Mouse (Mus musculus) hindbrain, embryonic 13.5 days (tissue): ENCODE results near the gene Ch25h. TPM values are rescaled to one million over a fixed set of nuclear protein-coding genes. Genes with fewer than 3 reads are reported as not detected.

Experiments
- ATAC-seq: fragments of 200-750 bp; cut with Nextera tagmentation; 2 replicates; pipeline ENCODE4 v1.8.0; 2017; ENCODE audit warnings: moderate TSS enrichment; ENCODE audit not compliant: low FRiP score
- H3K27ac ChIP-seq: fragments of 300-500 bp; sonication (generic); 2 replicates; pipeline ENCODE4 v1.5.1; 2015; ENCODE audit warnings: inconsistent platforms, mild to moderate bottlenecking, moderate library complexity
- H3K27me3 ChIP-seq: fragments of 300-500 bp; sonication (generic); 2 replicates; pipeline ENCODE4 v1.6.1; 2015; ENCODE audit warnings: mild to moderate bottlenecking, inconsistent platforms
- H3K36me3 ChIP-seq: fragments of 300-500 bp; sonication (generic); 2 replicates; pipeline ENCODE4 v1.6.1; 2015; ENCODE audit warnings: mild to moderate bottlenecking, inconsistent platforms
- H3K4me1 ChIP-seq: fragments of 300-500 bp; sonication (generic); replicated peaks from 2 replicates; pipeline ENCODE4 v1.6.1; 2015; ENCODE audit warnings: inconsistent platforms
- H3K4me2 ChIP-seq: fragments of 300-500 bp; sonication (generic); 2 replicates; pipeline ENCODE4 v1.6.1; 2015; ENCODE audit warnings: inconsistent platforms, mild to moderate bottlenecking, moderate library complexity
- H3K4me3 ChIP-seq: fragments of 300-500 bp; sonication (generic); 2 replicates; pipeline ENCODE4 v1.5.1; 2015; ENCODE audit warnings: mild to moderate bottlenecking, inconsistent platforms
- H3K9ac ChIP-seq: fragments of 300-500 bp; sonication (generic); 2 replicates; pipeline ENCODE4 v1.6.1; 2015; ENCODE audit warnings: mild to moderate bottlenecking, inconsistent platforms
- H3K9me3 ChIP-seq: fragments of 300-500 bp; sonication (generic); 2 replicates; pipeline ENCODE4 v1.6.1; 2016; ENCODE audit warnings: inconsistent platforms
- WGBS: fragments of 180-500 bp; shearing (Covaris S2); methylation state at CpG from one replicate; pipeline ENCODE4 v1.1.7; 2015; 5-methylcytosine and 5-hydroxymethylcytosine counted together
- polyA plus RNA-seq: library from polyadenylated mRNA; unstranded; fragments of >200 nt; fragmentation: Nextera tagmentation; extraction: Ambion mirVana; gene quantifications from 2 replicates; pipeline ENCODE4 v1.2.1, GENCODE M21; 2015

Ch25h gene
- 0.23 and 0.87 TPM in 2 replicates for polyA plus RNA-seq

DNA sequence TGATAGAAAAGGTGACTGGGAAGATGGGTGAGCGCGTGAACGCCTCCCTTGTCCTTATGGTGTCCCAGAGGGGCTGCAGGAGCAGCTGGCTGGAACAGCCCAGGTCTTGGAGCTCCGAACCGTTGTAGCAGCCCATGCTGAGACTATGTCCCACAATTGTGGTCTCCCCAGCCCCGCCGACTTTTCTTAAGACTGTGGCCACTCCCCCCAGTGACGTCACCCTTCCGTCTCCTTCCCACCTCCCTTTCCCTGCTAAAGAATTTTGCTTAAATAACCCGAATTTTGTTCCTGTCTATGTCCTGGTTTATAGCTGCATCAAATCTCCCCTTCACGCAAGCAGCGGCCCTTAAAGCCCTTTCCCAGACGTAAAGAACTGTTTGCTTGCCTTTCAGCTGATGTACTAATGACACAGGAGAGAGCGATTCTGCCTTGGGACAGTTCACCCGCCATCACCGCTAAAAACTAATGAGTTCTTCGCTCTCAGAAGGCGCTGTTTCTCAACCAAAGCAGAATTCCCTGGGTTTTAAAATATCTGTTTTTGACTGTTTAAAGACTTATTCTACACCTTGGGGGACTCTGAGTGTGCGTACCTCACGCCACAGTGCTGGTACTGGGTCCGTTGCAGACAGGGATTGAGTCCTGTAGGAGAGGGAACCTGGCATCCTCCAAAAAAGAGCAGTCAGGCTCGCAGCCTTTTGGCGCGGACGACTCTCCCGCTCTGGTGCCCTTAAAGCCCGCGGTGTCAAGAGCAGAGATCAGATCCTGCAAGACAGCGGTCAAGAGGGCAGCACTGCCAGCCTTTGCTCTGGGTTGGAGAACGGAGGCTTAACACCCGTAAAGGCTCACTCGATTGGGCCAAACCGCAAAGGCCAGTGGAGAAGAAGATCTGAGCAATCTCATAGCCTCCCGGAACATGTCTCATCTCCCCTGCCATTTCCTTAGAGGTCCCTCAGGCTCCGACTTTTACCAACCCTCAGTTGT lies at the start of gene Ch25h:
TSS of gene Ch25h (minus strand) at position 174 of the 981 bp plus-strand sequence.
- peak; percentile 89 for ATAC-seq
- under 1% methylated on average over 35 of the region's 35 CpGs for WGBS
- Histone ChIP-seq H3K36me3 (no peaks in the 10 kb centered on the region), H3K9ac (peak within 1 kb of the TSS; percentile 70), H3K9me3 (no peaks in the 10 kb centered on the region), H3K27ac (no peak within 1 kb of the TSS), H3K4me3 (peak within 1 kb of the TSS; percentile 59), H3K4me1 (peaks cover 15% of the 10 kb centered on the region), H3K27me3 (peaks cover 44% of the 10 kb centered on the region), H3K4me2 (peak within 1 kb of the TSS; percentile 96)

DNA sequence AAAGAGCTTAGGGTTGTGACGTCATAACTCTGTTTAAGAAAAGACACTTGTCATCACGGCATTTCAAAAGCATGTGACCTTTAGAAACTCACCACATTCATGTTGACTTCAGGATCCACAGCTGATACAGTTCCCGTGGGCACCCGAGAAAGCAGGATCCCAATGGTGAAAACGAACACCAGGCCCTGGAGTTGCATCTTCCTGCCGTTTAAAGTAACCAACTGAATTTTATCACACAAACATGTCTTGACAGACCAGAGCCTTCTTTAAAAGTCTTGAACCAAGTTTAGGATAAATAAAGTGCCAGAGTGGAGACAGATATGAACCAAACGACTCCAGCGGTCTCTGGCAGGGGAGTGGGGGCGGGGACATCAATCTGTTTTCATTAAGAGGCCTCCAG lies 49.7 kb upstream of the Ch25h start:
- Histone ChIP-seq H3K4me2 (no peak overlapping the region), H3K9ac (no peak overlapping the region), H3K4me1 (peaks cover 10% of the 10 kb centered on the region), H3K9me3 (no peaks in the 10 kb centered on the region), H3K4me3 (no peak overlapping the region), H3K36me3 (peaks cover 5% of the 10 kb centered on the region; the same call in 1 of the 2 replicates), H3K27me3 (no peaks in the 10 kb centered on the region), H3K27ac (no peak overlapping the region)
- no peak for ATAC-seq
- 73% methylated on average over 9 of the region's 9 CpGs for WGBS

DNA sequence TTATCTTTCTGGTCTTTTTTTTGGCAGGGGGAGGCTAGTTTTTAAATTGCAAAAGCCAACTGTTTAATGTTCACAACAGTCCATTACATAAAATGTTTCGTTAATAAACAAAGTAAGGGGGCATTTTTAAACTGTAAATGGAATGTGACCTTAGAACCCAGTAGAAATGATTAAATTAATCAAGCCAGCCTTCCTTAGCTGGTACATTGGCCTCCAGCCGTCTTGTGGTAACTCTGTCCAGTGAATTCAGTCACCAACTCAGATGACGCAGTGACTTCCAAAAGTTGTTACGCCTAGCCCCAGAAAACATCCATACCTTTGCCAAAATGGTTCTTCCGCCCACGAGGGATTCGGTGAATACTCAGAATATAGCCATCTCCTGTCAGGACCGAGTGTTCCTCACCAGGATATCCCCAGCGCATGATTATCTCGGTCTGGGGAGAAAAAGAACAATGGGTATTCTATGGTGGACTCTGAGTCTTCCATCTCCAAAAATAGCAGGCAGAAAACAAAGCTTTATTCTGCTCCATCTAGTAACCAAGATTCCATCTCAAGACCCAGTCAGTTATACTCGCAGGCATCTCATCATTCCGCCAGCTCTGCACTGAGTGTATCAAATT lies 48.3 kb upstream of the Ch25h start:
- Histone ChIP-seq H3K27me3 (no peaks in the 10 kb centered on the region), H3K4me2 (no peak overlapping the region), H3K27ac (no peak overlapping the region), H3K4me1 (peaks cover 10% of the 10 kb centered on the region), H3K36me3 (peaks cover 12% of the 10 kb centered on the region; the same call in 1 of the 2 replicates), H3K9ac (no peak overlapping the region), H3K4me3 (no peak overlapping the region), H3K9me3 (no peaks in the 10 kb centered on the region)
- WGBS = 72% methylated on average over 12 of the region's 12 CpGs
- no peak for ATAC-seq

DNA sequence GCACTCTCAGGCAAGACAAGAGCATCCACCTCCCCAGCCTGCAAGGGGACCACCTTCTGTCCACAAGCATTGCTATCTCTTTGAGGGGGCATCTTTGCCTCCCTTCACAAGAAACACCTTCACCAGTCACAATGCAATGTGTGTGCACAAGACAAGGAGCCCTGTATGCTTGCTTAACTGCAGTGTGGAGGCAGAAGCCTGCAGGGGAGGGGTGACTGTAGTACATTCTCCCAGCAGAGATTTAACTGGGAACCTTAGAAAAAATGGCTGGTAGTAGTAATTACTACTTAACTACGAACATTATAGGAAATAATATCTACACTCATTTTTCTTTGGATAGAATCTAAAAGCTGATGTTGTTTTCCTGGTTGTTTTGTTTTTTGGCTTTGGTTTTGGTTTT lies 47.0 kb upstream of the Ch25h start:
- no peak for ATAC-seq
- no peaks in the 10 kb centered on the region for H3K27me3 ChIP-seq
- WGBS = 86% methylated on average over 1 of the region's 1 CpGs
- peaks cover 15% of the 10 kb centered on the region; the same call in 1 of the 2 replicates for H3K36me3 ChIP-seq
- H3K9ac ChIP-seq = no peak overlapping the region
- no peak overlapping the region for H3K27ac ChIP-seq
- peaks cover 10% of the 10 kb centered on the region for H3K4me1 ChIP-seq
- H3K9me3 ChIP-seq = no peaks in the 10 kb centered on the region
- H3K4me2 ChIP-seq = no peak overlapping the region
- no peak overlapping the region for H3K4me3 ChIP-seq

DNA sequence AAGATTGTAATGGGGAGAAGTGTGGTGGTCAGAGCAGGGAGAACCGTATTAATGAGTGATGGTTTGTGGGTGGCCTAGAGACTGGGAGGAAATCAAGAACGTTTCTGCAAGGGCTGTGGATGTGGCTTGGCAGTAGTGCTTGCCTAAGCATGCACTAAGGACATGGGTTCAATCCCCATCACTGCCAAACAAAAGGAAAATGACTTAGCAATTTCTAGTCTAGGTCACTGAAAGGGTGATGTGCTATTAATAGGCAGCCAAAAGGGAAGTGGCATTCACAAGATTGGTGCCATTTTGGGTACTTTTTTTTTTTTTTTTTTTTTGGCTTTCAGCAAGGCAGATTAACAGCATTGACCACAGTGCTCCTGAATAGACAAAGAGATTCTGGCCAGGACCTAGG lies 46.4 kb upstream of the Ch25h start:
- peaks cover 4% of the 10 kb centered on the region for H3K4me1 ChIP-seq
- H3K4me2 ChIP-seq = no peak overlapping the region
- no peak overlapping the region for H3K4me3 ChIP-seq
- H3K9me3 ChIP-seq = no peaks in the 10 kb centered on the region
- WGBS = 73% methylated on average over 2 of the region's 2 CpGs
- H3K9ac ChIP-seq = no peak overlapping the region
- no peak overlapping the region for H3K27ac ChIP-seq
- ATAC-seq = no peak
- H3K36me3 ChIP-seq = peaks cover 15% of the 10 kb centered on the region; the same call in 1 of the 2 replicates
- no peaks in the 10 kb centered on the region for H3K27me3 ChIP-seq

DNA sequence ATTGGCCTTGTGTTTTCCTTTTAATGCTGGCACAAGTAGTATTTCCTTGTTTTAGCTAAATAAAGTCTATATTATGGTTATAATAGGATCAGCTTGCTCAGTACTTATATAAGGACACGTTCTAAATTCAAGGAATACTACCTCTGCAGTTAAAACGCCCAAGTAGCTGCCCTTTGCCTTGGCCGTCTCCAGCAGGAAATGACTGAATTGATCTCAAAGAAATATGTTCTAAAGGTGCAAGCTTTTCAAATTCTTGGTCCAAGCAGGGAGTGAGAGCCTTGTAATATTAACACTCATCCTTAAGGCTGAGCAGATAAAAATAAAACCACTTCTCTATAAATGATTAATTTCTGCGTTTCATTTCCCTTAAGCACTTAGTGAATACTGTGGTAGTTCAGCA lies 45.1 kb upstream of the Ch25h start:
- no peak overlapping the region for H3K4me3 ChIP-seq
- WGBS = 88% methylated on average over 4 of the region's 4 CpGs

DNA sequence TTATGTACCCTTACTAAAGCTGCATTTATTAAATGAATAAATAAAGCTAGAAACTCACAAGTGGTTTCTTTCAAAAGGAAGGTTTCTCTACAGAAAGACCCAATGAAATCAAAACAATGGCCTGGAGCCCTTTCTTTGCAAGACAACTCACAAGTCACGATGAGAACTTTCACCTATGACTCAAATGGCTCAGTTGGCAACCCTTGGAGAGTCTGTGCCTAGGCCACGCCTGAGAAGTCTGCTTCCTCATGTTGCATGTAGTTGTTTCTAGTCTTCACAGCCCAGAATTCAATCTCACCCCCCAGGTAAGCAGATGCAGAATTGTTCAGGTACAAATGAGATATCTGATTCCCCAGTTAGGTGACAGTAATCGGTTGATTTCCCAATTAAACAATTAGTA lies 44.7 kb upstream of the Ch25h start:
- no peaks in the 10 kb centered on the region for H3K27me3 ChIP-seq
- no peak for ATAC-seq
- no peak overlapping the region for H3K4me3 ChIP-seq
- 90% methylated on average over 3 of the region's 3 CpGs for WGBS
- H3K4me2 ChIP-seq = no peak overlapping the region
- H3K27ac ChIP-seq = no peak overlapping the region
- no peak overlapping the region for H3K9ac ChIP-seq
- H3K4me1 ChIP-seq = no peaks in the 10 kb centered on the region
- H3K36me3 ChIP-seq = peaks cover 15% of the 10 kb centered on the region; the same call in 1 of the 2 replicates
- H3K9me3 ChIP-seq = no peaks in the 10 kb centered on the region

More for the DNA sequence above, 45.1 kb upstream of the Ch25h start:
- Histone ChIP-seq H3K9me3 (no peaks in the 10 kb centered on the region), H3K36me3 (peaks cover 15% of the 10 kb centered on the region; the same call in 1 of the 2 replicates), H3K4me2 (no peak overlapping the region), H3K4me1 (no peaks in the 10 kb centered on the region), H3K27me3 (no peaks in the 10 kb centered on the region), H3K9ac (no peak overlapping the region), H3K27ac (no peak overlapping the region)
- no peak for ATAC-seq

DNA sequence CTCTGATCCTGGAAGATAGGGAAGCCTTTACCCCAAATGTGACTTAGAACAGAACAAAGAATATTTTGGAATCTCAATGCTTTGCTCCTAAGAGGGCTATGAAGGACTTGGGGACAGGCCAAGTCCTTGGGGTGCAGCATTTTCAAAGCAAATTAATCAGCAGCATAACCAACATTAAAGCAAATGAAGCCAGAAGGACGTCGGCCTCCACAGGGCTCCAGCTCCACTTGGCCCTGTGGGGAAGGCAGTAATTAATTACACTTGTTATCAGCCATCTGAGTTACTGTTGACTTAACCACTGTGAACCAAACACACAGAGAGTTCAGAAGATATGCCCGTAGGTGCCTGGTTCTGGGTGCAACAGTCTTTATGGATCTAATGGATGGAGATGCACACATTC lies 43.8 kb upstream of the Ch25h start:
- no peak overlapping the region for H3K9ac ChIP-seq
- H3K4me2 ChIP-seq = no peak overlapping the region
- no peaks in the 10 kb centered on the region for H3K27me3 ChIP-seq
- no peak overlapping the region for H3K4me3 ChIP-seq
- no peak overlapping the region for H3K27ac ChIP-seq
- peaks cover 23% of the 10 kb centered on the region; the same call in 1 of the 2 replicates for H3K36me3 ChIP-seq
- ATAC-seq = no peak
- H3K4me1 ChIP-seq = no peaks in the 10 kb centered on the region
- no peaks in the 10 kb centered on the region for H3K9me3 ChIP-seq
- WGBS = 62% methylated on average over 3 of the region's 3 CpGs

DNA sequence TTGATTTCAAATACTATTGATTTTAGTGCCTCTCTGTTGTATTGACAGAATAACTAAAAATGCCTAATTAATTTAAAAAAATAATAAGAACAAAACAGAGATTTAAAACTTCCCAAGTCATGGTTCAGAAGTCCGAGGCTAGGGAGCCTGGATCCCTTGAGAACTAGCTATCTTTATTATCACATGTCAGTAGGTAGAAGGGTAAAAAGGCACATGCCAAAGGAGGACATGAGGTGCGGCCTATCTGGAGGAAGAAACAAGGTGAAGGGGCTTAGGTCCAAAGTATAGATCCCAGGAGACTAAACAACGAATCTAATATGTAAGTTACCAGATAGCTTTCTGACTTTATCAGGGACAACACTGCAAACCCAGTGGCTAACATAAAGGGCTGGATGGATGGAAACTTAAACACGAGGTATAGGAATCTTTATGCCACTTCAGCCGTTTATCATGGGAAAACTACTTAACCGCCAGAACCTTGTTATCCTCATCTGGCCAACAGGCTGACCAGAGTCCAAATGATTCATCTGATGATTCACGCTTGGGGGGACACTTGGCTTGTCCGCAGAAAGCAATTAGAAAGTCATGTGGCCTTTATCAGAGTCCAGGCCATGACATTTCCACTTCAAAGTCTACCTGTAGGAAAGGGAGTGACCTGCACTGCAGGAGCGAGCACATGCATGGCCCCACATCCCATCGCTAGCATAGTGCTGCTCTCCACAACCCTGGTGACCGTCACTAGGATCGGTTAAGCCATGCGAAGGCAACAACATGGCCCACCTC lies 43.0 kb upstream of the Ch25h start:
- H3K27me3 ChIP-seq = no peaks in the 10 kb centered on the region
- no peak for ATAC-seq
- no peaks in the 10 kb centered on the region for H3K9me3 ChIP-seq
- 93% methylated on average over 13 of the region's 13 CpGs for WGBS
- H3K9ac ChIP-seq = no peak overlapping the region
- no peak overlapping the region for H3K27ac ChIP-seq
- peaks cover 23% of the 10 kb centered on the region; the same call in 1 of the 2 replicates for H3K36me3 ChIP-seq
- no peaks in the 10 kb centered on the region for H3K4me1 ChIP-seq
- H3K4me2 ChIP-seq = no peak overlapping the region
- H3K4me3 ChIP-seq = no peak overlapping the region

DNA sequence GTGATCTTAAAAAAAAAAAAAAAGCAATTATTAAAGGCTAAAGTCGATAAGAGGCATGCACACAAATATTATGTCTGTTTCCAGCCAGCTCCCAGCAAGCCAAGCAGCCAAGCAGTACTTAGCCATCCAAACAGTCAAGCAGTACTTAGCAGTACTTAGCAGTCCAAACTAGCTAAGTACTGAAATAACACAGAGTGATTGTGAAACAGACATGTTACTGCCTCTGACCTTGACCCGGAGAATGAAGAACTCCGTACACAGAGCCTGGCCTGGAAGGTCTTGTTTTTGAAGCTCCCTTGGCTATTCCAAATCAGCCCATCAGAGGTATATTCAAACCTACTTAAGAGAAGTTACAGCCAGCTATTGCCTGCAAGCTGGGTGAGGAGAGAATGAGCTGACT lies 42.2 kb upstream of the Ch25h start:
- Histone ChIP-seq H3K9me3 (no peaks in the 10 kb centered on the region), H3K27ac (no peak overlapping the region), H3K27me3 (no peaks in the 10 kb centered on the region), H3K4me3 (no peak overlapping the region), H3K36me3 (peaks cover 23% of the 10 kb centered on the region; the same call in 1 of the 2 replicates), H3K9ac (no peak overlapping the region), H3K4me2 (no peak overlapping the region), H3K4me1 (no peaks in the 10 kb centered on the region)
- 90% methylated on average over 3 of the region's 3 CpGs for WGBS
- ATAC-seq = no peak

DNA sequence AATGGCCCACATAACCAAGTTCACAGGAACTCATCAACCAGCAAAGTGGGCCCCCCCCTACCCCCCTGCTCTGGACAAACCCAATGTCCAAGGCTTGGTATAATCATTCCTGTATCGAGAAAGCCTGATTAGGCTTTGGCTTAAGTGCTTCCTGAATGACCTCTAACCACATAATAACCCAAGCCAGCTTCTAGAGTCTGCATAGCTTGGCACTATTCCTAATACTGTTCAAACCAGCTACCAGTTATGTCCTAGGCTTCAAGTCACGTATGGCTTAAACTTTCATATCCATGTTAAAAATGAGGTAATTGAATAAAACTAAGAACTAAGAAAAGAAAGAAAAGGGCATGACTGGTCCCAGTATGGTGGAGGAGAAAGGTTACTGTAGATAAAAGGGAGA lies 41.4 kb upstream of the Ch25h start:
- Histone ChIP-seq H3K27ac (no peak overlapping the region), H3K4me3 (no peak overlapping the region), H3K4me2 (no peak overlapping the region), H3K4me1 (no peaks in the 10 kb centered on the region), H3K9me3 (no peaks in the 10 kb centered on the region), H3K9ac (no peak overlapping the region), H3K27me3 (no peaks in the 10 kb centered on the region), H3K36me3 (peaks cover 23% of the 10 kb centered on the region; the same call in 1 of the 2 replicates)
- WGBS = 94% methylated on average over 2 of the region's 2 CpGs
- no peak for ATAC-seq

DNA sequence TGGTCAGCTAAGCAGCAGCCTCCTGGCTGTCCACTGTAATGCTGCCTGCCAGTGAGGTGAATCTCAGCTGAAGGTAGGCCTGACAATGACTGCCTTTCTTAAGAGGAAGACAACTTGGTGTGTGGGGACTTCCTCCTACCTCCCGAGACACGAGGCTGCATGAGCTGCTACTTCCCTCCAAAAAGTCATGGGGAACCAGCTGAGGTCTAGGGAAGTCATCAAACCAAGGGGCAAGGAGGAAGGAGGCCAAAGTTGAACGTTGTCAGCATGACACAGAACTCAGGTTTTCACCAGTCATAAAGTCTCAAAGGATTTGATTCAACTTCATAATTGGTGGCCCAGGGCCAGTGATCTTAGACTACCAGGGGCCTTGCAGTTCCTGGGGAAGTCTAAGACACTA lies 40.7 kb upstream of the Ch25h start:
- no peak for ATAC-seq
- no peaks in the 10 kb centered on the region for H3K9me3 ChIP-seq
- H3K27me3 ChIP-seq = no peaks in the 10 kb centered on the region
- no peaks in the 10 kb centered on the region for H3K4me1 ChIP-seq
- no peak overlapping the region for H3K4me2 ChIP-seq
- no peak overlapping the region for H3K4me3 ChIP-seq
- H3K27ac ChIP-seq = no peak overlapping the region
- 0 out of 2 replicates have a peak, but pooled peaks cover 18% of the 10 kb centered on the region for H3K36me3 ChIP-seq
- WGBS = 84% methylated on average over 3 of the region's 3 CpGs
- H3K9ac ChIP-seq = no peak overlapping the region
